Mouse (Mus musculus) limb, embryonic 12.5 days (tissue): Measurements from ENCODE around the gene Arel1. TPM values are rescaled to one million over a fixed set of nuclear protein-coding genes. Genes with fewer than 3 reads are reported as not detected.
A peak's percentile ranks its signal among the peaks of the same experiment; 100 is the strongest.

ENCODE experiments used
- ATAC-seq: fragments of 200-750 bp; cut with Nextera tagmentation; 2 replicates; pipeline ENCODE4 v1.8.0; 2017; ENCODE audit warnings: low read depth, moderate TSS enrichment; ENCODE audit not compliant: insufficient number of reproducible peaks, insufficient read depth, low FRiP score, low TSS enrichment
- H3K27ac ChIP-seq: fragments of 300-500 bp; sonication (generic); 2 replicates; pipeline ENCODE4 v1.5.1; 2016; ENCODE audit warnings: mild to moderate bottlenecking, moderate library complexity
- H3K27me3 ChIP-seq: fragments of 300-500 bp; sonication (generic); 2 replicates; pipeline ENCODE4 v1.6.1; 2016; ENCODE audit warnings: mild to moderate bottlenecking, moderate library complexity
- H3K36me3 ChIP-seq: fragments of 300-500 bp; sonication (generic); 2 replicates; pipeline ENCODE4 v1.6.1; 2016; ENCODE audit warnings: mild to moderate bottlenecking, moderate library complexity
- H3K4me1 ChIP-seq: fragments of 300-500 bp; sonication (generic); replicated peaks from 2 replicates; pipeline ENCODE4 v1.6.1; 2016
- H3K4me2 ChIP-seq: fragments of 300-500 bp; sonication (generic); 2 replicates; pipeline ENCODE4 v1.6.1; 2016; ENCODE audit warnings: mild to moderate bottlenecking, moderate library complexity
- H3K4me3 ChIP-seq: fragments of 300-500 bp; sonication (generic); replicated peaks from 2 replicates; pipeline ENCODE4 v1.5.1; 2016; ENCODE audit warnings: mild to moderate bottlenecking
- H3K9ac ChIP-seq: fragments of 300-500 bp; sonication (generic); replicated peaks from 2 replicates; pipeline ENCODE4 v1.6.1; 2016; ENCODE audit warnings: mild to moderate bottlenecking, moderate library complexity
- H3K9me3 ChIP-seq: fragments of 300-500 bp; sonication (generic); 2 replicates; pipeline ENCODE4 v1.6.1; 2016; ENCODE audit warnings: mild to moderate bottlenecking, moderate library complexity
- WGBS: fragments of 180-500 bp; shearing (Covaris S2); methylation state at CpG from one replicate; pipeline ENCODE4 v1.1.7; 2016; 5-methylcytosine and 5-hydroxymethylcytosine counted together
- polyA plus RNA-seq: library from polyadenylated mRNA; unstranded; fragments of >200 nt; fragmentation: Nextera tagmentation; extraction: Ambion mirVana; gene quantifications from 2 replicates; pipeline ENCODE4 v1.2.1, GENCODE M21; 2016

Gene Arel1
- polyA plus RNA-seq: 17.8 and 18.9 TPM in 2 replicates

DNA sequence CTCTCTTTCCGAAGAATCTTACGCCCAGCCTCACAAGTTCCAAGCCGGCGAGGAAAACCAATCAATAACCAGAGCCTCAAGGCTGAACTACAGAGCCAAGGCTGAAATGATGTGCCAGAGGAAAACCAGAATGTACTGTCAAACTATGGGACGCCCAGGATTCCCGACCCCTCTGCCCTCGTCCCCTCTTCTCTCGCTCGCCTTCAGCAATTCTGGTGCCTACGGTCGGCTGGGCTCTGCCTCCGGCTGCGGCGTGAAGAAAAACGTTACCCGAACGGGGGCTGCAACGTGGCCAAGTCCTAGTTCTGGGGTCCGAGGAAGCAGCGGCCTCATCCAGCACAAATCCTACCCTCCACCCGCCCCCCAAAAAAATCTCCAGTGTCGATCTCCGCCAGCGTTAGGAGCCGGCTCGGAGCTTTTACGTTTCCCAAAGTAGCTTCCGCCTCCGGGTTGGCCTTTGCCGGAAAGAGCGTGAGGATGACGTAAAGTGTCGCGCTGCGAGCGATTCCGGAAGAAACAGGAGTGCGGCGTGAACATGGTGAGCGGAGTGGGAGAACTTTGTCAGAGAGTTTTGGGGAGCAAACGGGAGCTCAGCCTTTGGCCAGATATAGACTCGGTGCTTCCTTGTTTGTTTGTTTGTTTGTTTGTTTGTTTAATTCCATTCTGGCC, at the start of gene Arel1, which contains the start of gene Fcf1:
Gene Arel1 (minus strand): TSS at position 473 of the 669 bp plus-strand sequence.
Gene Fcf1 (plus strand): TSS at position 470 of the 669 bp plus-strand sequence.
- H3K4me3 ChIP-seq: peak within 1 kb of the TSS; percentile 86
- peak within 1 kb of the TSS; percentile 95 for H3K4me2 ChIP-seq
- H3K9ac ChIP-seq: peak within 1 kb of the TSS; percentile 79
- under 1% methylated on average over 42 of the region's 42 CpGs for WGBS
- no peak for ATAC-seq
- no peaks in the 10 kb centered on the region for H3K9me3 ChIP-seq
- no peaks in the 10 kb centered on the region for H3K27me3 ChIP-seq
- no peak within 1 kb of the TSS for H3K27ac ChIP-seq
- peaks cover 28% of the 10 kb centered on the region for H3K36me3 ChIP-seq
- H3K4me1 ChIP-seq: peaks cover 13% of the 10 kb centered on the region

- no peak for ATAC-seq
- H3K27ac ChIP-seq: no peak overlapping the region
- H3K36me3 ChIP-seq: peaks cover 62% of the 10 kb centered on the region
- H3K9ac ChIP-seq: no peak overlapping the region
- no peaks in the 10 kb centered on the region for H3K27me3 ChIP-seq
- no peak overlapping the region for H3K4me3 ChIP-seq
- 91% methylated on average over 2 of the region's 2 CpGs for WGBS
- H3K9me3 ChIP-seq: 0 out of 2 replicates have a peak, but pooled peaks cover 6% of the 10 kb centered on the region
- H3K4me2 ChIP-seq: no peak overlapping the region
- H3K4me1 ChIP-seq: no peaks in the 10 kb centered on the region
These were observed 41.5 kb upstream of the Arel1 start for GRCm38 (mm10) chr12:85012185-85012584.

DNA sequence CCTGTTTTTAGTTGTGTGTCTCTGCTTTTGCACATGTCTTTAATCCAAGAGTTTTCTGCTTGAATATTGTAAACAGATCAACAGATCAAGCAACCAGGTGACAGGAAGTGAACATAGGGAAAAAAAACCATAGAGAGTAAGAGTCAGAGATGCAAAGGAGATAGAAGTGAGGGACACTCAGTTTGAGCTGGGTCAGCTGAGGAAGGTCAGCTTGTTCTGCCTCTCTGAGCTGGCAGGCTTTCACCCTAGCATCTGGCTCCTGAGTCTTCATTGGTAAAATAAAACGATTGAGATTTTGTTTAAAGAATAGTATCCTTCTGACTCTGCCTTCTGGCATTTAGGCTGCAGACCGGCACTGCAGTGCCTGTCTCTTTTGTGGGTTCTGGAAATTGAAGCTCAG, 39.8 kb upstream of the Arel1 start:
- no peak for ATAC-seq
- 92% methylated on average over 2 of the region's 2 CpGs for WGBS
- 0 out of 2 replicates have a peak, but pooled peaks cover 6% of the 10 kb centered on the region for H3K9me3 ChIP-seq
- no peaks in the 10 kb centered on the region for H3K27me3 ChIP-seq
- H3K36me3 ChIP-seq: peaks cover 52% of the 10 kb centered on the region
- H3K4me2 ChIP-seq: no peak overlapping the region
- no peaks in the 10 kb centered on the region for H3K4me1 ChIP-seq
- H3K9ac ChIP-seq: no peak overlapping the region
- no peak overlapping the region for H3K27ac ChIP-seq
- H3K4me3 ChIP-seq: no peak overlapping the region

DNA sequence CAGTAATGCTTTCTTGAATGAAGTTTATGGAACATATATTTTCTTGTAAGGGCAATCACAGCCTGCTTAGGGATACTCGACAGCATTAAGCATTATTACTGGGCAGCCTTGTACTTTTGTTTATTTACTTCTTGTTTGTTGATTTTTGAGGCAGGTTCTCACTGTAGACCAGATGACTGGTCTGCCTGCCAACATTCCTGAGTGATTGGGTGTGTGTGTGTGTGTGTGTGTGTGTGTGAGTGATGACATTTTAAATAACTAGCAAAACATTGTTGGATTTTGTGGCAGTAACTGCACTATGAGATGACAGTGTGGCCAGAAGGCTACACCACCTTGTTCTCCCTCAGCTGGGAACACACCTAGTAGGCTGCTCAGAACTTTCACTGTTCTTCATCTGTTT, 39.1 kb upstream of the Arel1 start:
- Histone ChIP-seq H3K4me2 (no peak overlapping the region), H3K9ac (no peak overlapping the region), H3K9me3 (peaks cover 9% of the 10 kb centered on the region; the same call in 1 of the 2 replicates), H3K27ac (no peak overlapping the region), H3K27me3 (no peaks in the 10 kb centered on the region), H3K36me3 (peaks cover 52% of the 10 kb centered on the region), H3K4me1 (no peaks in the 10 kb centered on the region), H3K4me3 (no peak overlapping the region)
- 80% methylated on average over 1 of the region's 1 CpGs for whole genome bisulfite sequencing
- ATAC-seq: no peak

- peaks cover 16% of the 10 kb centered on the region for H3K9me3 ChIP-seq
- peaks cover 41% of the 10 kb centered on the region for H3K36me3 ChIP-seq
- H3K27ac ChIP-seq: no peak overlapping the region
- no peaks in the 10 kb centered on the region for H3K27me3 ChIP-seq
- ATAC-seq: no peak
- no peak overlapping the region for H3K4me2 ChIP-seq
- no peaks in the 10 kb centered on the region for H3K4me1 ChIP-seq
- H3K9ac ChIP-seq: no peak overlapping the region
- no peak overlapping the region for H3K4me3 ChIP-seq
These were observed 36.3 kb upstream of the Arel1 start for GRCm38 (mm10) chr12:85007021-85007420.

GRCm38 (mm10) chr12:85006206-85006605, 35.5 kb upstream of the Arel1 start:
- no peak overlapping the region for H3K4me3 ChIP-seq
- H3K9me3 ChIP-seq: peaks cover 10% of the 10 kb centered on the region
- no peak overlapping the region for H3K4me2 ChIP-seq
- H3K36me3 ChIP-seq: peaks cover 32% of the 10 kb centered on the region
- no peak for ATAC-seq
- WGBS: 93% methylated on average over 1 of the region's 1 CpGs
- no peaks in the 10 kb centered on the region for H3K27me3 ChIP-seq
- H3K9ac ChIP-seq: no peak overlapping the region
- no peaks in the 10 kb centered on the region for H3K4me1 ChIP-seq
- H3K27ac ChIP-seq: no peak overlapping the region

- Histone ChIP-seq H3K4me1 (peaks cover 21% of the 10 kb centered on the region), H3K9ac (no peak overlapping the region), H3K27ac (no peak overlapping the region), H3K27me3 (no peaks in the 10 kb centered on the region), H3K4me2 (peak overlapping the region; percentile 98), H3K4me3 (peak overlapping the region; percentile 94), H3K9me3 (peaks cover 7% of the 10 kb centered on the region; the same call in 1 of the 2 replicates), H3K36me3 (peaks cover 21% of the 10 kb centered on the region; the same call in 1 of the 2 replicates)
- ATAC-seq: no peak
These were observed 28.4 kb upstream of the Arel1 start for GRCm38 (mm10) chr12:84999053-84999452.

DNA sequence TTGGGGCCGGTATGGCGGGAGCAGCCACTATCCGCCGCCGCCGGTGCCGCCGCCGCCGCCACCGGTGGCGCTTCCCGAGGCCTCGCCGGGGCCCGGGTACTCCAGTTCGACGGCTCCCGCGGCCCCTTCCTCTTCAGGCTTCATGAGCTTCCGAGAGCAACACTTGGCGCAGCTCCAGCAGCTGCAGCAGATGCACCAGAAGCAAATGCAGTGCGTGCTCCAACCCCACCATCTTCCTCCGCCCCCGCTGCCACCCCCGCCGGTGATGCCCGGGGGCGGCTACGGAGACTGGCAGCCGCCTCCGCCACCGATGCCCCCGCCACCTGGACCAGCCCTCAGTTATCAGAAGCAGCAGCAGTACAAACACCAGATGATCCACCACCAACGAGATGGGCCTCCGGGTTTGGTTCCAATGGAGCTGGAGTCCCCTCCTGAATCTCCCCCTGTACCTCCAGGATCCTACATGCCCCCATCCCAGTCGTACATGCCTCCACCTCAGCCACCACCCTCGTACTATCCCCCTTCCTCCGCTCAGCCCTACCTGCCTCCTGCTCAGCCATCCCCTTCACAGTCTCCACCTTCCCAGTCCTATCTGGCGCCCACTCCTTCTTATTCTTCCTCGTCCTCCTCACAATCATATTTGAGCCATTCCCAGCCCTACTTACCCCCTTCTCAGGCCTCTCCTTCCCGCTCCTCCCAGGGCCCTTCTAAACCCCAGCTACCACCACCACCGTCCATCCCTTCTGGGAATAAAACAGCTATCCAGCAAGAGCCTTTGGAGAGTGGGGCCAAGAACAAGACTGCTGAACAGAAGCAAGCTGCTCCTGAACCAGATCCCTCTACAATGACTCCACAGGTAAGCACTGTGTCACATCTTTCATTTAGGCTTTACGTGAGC, 26.1 kb upstream of the Arel1 start:
- peak overlapping the region; percentile 88 for H3K27ac ChIP-seq
- ATAC-seq: peak; percentile 70
- no peaks in the 10 kb centered on the region for H3K27me3 ChIP-seq
- peak overlapping the region; percentile 98 for H3K4me2 ChIP-seq
- peak overlapping the region; percentile 94 for H3K4me3 ChIP-seq
- WGBS: under 1% methylated on average over 44 of the region's 44 CpGs
- H3K9me3 ChIP-seq: no peaks in the 10 kb centered on the region
- peak overlapping the region; percentile 98 for H3K9ac ChIP-seq
- H3K36me3 ChIP-seq: peaks cover 11% of the 10 kb centered on the region; the same call in 1 of the 2 replicates
- peaks cover 21% of the 10 kb centered on the region for H3K4me1 ChIP-seq

GRCm38 (mm10) chr12:84996083-84996496, 25.4 kb upstream of the Arel1 start, which contains the start of gene Ylpm1:
Gene Ylpm1 (plus strand): TSS chr12:84996321.
- Histone ChIP-seq H3K27me3 (no peaks in the 10 kb centered on the region), H3K4me2 (peak within 1 kb of the TSS; percentile 98), H3K9ac (peak within 1 kb of the TSS; percentile 98), H3K4me3 (peak within 1 kb of the TSS; percentile 94), H3K9me3 (no peaks in the 10 kb centered on the region), H3K4me1 (peaks cover 21% of the 10 kb centered on the region), H3K36me3 (peaks cover 11% of the 10 kb centered on the region; the same call in 1 of the 2 replicates), H3K27ac (peak within 1 kb of the TSS; percentile 88)
- ATAC-seq: peak; percentile 98
- under 1% methylated on average over 45 of the region's 45 CpGs for WGBS

GRCm38 (mm10) chr12:84995112-84995761, 24.5 kb upstream of the Arel1 start:
- peak overlapping the region; percentile 94 for H3K4me3 ChIP-seq

More at GRCm38 (mm10) chr12:84995112-84995761, 24.5 kb upstream of the Arel1 start:
- Histone ChIP-seq H3K9ac (0 out of 2 replicates have a peak overlapping the region, but pooled peaks have one; percentile 34), H3K4me2 (peak overlapping the region; percentile 45), H3K36me3 (peaks cover 9% of the 10 kb centered on the region; the same call in 1 of the 2 replicates), H3K27me3 (no peaks in the 10 kb centered on the region), H3K4me1 (peaks cover 21% of the 10 kb centered on the region), H3K9me3 (no peaks in the 10 kb centered on the region), H3K27ac (no peak overlapping the region)
- ATAC-seq: no peak
- WGBS: 85% methylated on average over 9 of the region's 9 CpGs
